Mouse (Mus musculus): ENCODE data around the gene Fam83g.

DNA sequence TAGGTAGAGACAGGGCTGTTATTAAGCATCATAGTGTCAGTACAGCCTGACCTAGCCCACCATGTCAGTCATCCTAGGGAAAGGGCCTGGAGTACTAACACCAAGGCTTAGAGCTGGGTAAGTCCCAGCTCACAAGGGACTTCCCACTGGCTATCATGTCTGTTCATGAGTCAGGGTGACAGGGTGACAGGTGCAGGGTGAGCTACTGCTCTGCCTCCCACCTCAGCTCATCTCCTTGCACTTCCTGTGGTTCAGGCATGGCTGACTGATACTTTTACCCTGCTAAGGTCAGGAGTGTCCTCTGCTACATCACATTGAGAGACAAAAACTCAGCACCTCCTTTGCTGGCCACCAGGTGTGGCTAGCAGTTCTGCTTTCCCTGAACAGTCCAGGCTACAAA lies 15.0 kb downstream of the Fam83g start:
- no peak for TF ChIP-seq POLR2A (IDR thresholded peaks at IDR 0.05; ENCODE audit: insufficient read depth, low read depth, low read length)
- TF ChIP-seq CTCF (IDR thresholded peaks at IDR 0.05; ENCODE audit: insufficient read depth, low read depth, low read length) = no peak
